Mouse (Mus musculus) liver, embryonic 16.5 days (tissue): ENCODE results near the gene Wdr46. TPM values are rescaled to one million over a fixed set of nuclear protein-coding genes. Genes with fewer than 3 reads are reported as not detected.
A peak's percentile ranks its signal among the peaks of the same experiment; 100 is the strongest.

Experiments used
- ATAC-seq: fragments of 200-750 bp; cut with Nextera tagmentation; 2 replicates; pipeline ENCODE4 v1.8.0; 2017; ENCODE audit warnings: low read depth, mild to moderate bottlenecking, moderate number of reproducible peaks, moderate library complexity
- H3K27ac ChIP-seq: fragments of 300-500 bp; sonication (generic); 2 replicates; pipeline ENCODE4 v1.5.1; 2014; ENCODE audit warnings: mild to moderate bottlenecking, low read length
- H3K27me3 ChIP-seq: fragments of 300-500 bp; sonication (generic); 2 replicates; pipeline ENCODE4 v1.6.1; 2014; ENCODE audit warnings: low read depth, low read length, mixed read lengths; ENCODE audit not compliant: control insufficient read depth, insufficient read depth
- H3K36me3 ChIP-seq: fragments of 300-500 bp; sonication (generic); 2 replicates; pipeline ENCODE4 v1.6.1; 2014; ENCODE audit warnings: mild to moderate bottlenecking; ENCODE audit not compliant: control insufficient read depth, insufficient read depth
- H3K4me1 ChIP-seq: fragments of 300-500 bp; sonication (generic); 2 replicates; pipeline ENCODE4 v1.6.1; 2014; ENCODE audit warnings: low read depth, low read length, mixed read lengths; ENCODE audit not compliant: control insufficient read depth
- H3K4me2 ChIP-seq: fragments of 300-500 bp; sonication (generic); 2 replicates; pipeline ENCODE4 v1.6.1; 2014; ENCODE audit warnings: low read depth, low read length, mixed read lengths
- H3K4me3 ChIP-seq: fragments of 300-500 bp; sonication (generic); 2 replicates; pipeline ENCODE4 v1.5.1; 2014; ENCODE audit warnings: low read depth, mild to moderate bottlenecking, low read length
- H3K9ac ChIP-seq: fragments of 300-500 bp; sonication (generic); 2 replicates; pipeline ENCODE4 v1.6.1; 2014; ENCODE audit warnings: low read depth, low read length
- H3K9me3 ChIP-seq: fragments of 300-500 bp; sonication (generic); replicated peaks from 2 replicates; pipeline ENCODE4 v1.6.1; 2016; ENCODE audit warnings: low read length; ENCODE audit not compliant: control insufficient read depth
- WGBS: fragments of 180-500 bp; shearing (Covaris S2); extraction: QIAGEN DNeasy Blood & Tissue Kit; methylation state at CpG from one replicate; pipeline ENCODE4 v1.1.7; 2014; ENCODE audit not compliant: insufficient replicate concordance; 5-methylcytosine and 5-hydroxymethylcytosine counted together
- polyA plus RNA-seq: library from polyadenylated mRNA; unstranded; fragments of >200 nt; fragmentation: Nextera tagmentation; extraction: Ambion mirVana; gene quantifications from 2 replicates; pipeline ENCODE4 v1.2.1, GENCODE M21; 2015

Wdr46 gene
- polyA plus RNA-seq, 1 experiment from 2014 or later, result 12.2 TPM

- H3K4me1 ChIP-seq, result peaks cover 36% of the 10 kb centered on the region
- peak overlapping the region; percentile 71 for H3K4me3 ChIP-seq
- peak overlapping the region; percentile 77 for H3K27ac ChIP-seq
- peaks cover 17% of the 10 kb centered on the region for H3K9me3 ChIP-seq
- H3K36me3 ChIP-seq, result peaks cover 41% of the 10 kb centered on the region
- no peak for ATAC-seq
- peak overlapping the region; percentile 79 for H3K4me2 ChIP-seq
- H3K27me3 ChIP-seq, result no peaks in the 10 kb centered on the region
- H3K9ac ChIP-seq, result peak overlapping the region; percentile 68
- WGBS, result 2% methylated on average over 13 of the region's 20 CpGs
Measured at GRCm38 (mm10) chr17:33916294-33916693, 24.2 kb upstream of the Wdr46 start.

- Histone ChIP-seq H3K36me3 (peaks cover 33% of the 10 kb centered on the region), H3K4me1 (peaks cover 36% of the 10 kb centered on the region), H3K4me3 (peak overlapping the region; percentile 71), H3K9me3 (peaks cover 17% of the 10 kb centered on the region), H3K4me2 (peak overlapping the region; percentile 79), H3K27ac (no peak overlapping the region), H3K27me3 (no peaks in the 10 kb centered on the region), H3K9ac (no peak overlapping the region; the same call in 1 of the 2 replicates)
- 82% methylated on average over 31 of the region's 31 CpGs for whole genome bisulfite sequencing
- no peak for ATAC-seq
Measured at GRCm38 (mm10) chr17:33916847-33917655, 23.4 kb upstream of the Wdr46 start.

GRCm38 (mm10) chr17:33917656-33918292 is 22.7 kb upstream of the Wdr46 start:
- Histone ChIP-seq H3K4me3 (no peak overlapping the region), H3K4me2 (no peak overlapping the region), H3K9ac (no peak overlapping the region), H3K36me3 (peaks cover 28% of the 10 kb centered on the region), H3K27ac (peak overlapping the region; percentile 93; the same call in 1 of the 2 replicates), H3K27me3 (no peaks in the 10 kb centered on the region), H3K9me3 (peaks cover 17% of the 10 kb centered on the region), H3K4me1 (peaks cover 36% of the 10 kb centered on the region)
- no peak for ATAC-seq
- WGBS, result 84% methylated on average over 18 of the region's 18 CpGs

- 54% methylated on average over 37 of the region's 37 CpGs for WGBS
- Histone ChIP-seq H3K9ac (peak overlapping the region; percentile 85), H3K36me3 (peaks cover 24% of the 10 kb centered on the region), H3K4me3 (peak overlapping the region; percentile 86), H3K27me3 (no peaks in the 10 kb centered on the region), H3K27ac (peak overlapping the region; percentile 93), H3K4me1 (peaks cover 36% of the 10 kb centered on the region), H3K4me2 (peak overlapping the region; percentile 93), H3K9me3 (peaks cover 17% of the 10 kb centered on the region)
- no peak for ATAC-seq
Measured at GRCm38 (mm10) chr17:33918293-33919203, 21.9 kb upstream of the Wdr46 start.

GRCm38 (mm10) chr17:33919351-33920281 is 20.8 kb upstream of the Wdr46 start:
- Histone ChIP-seq H3K9ac (peak overlapping the region; percentile 85), H3K4me3 (peak overlapping the region; percentile 86), H3K27me3 (no peaks in the 10 kb centered on the region), H3K4me1 (peaks cover 38% of the 10 kb centered on the region), H3K9me3 (peaks cover 17% of the 10 kb centered on the region), H3K27ac (peak overlapping the region; percentile 93), H3K4me2 (peak overlapping the region; percentile 93), H3K36me3 (peaks cover 16% of the 10 kb centered on the region)
- WGBS, result under 1% methylated on average over 52 of the region's 52 CpGs
- peak; percentile 57 for ATAC-seq

- ATAC-seq, result peak; percentile 25
- under 1% methylated on average over 36 of the region's 36 CpGs for WGBS
- peak overlapping the region; percentile 86 for H3K4me3 ChIP-seq
- H3K9ac ChIP-seq, result peak overlapping the region; percentile 85
- H3K4me2 ChIP-seq, result peak overlapping the region; percentile 93
- H3K4me1 ChIP-seq, result peaks cover 31% of the 10 kb centered on the region
- H3K27me3 ChIP-seq, result no peaks in the 10 kb centered on the region
- peaks cover 16% of the 10 kb centered on the region for H3K36me3 ChIP-seq
- peaks cover 17% of the 10 kb centered on the region for H3K9me3 ChIP-seq
- peak overlapping the region; percentile 93 for H3K27ac ChIP-seq
Measured at GRCm38 (mm10) chr17:33920282-33921097, 20.0 kb upstream of the Wdr46 start.

GRCm38 (mm10) chr17:33921361-33921760 is 19.1 kb upstream of the Wdr46 start:
- H3K27me3 ChIP-seq, result no peaks in the 10 kb centered on the region

More at GRCm38 (mm10) chr17:33921361-33921760, 19.1 kb upstream of the Wdr46 start:
- Histone ChIP-seq H3K9me3 (peaks cover 17% of the 10 kb centered on the region), H3K4me3 (no peak overlapping the region), H3K27ac (no peak overlapping the region), H3K4me1 (peaks cover 30% of the 10 kb centered on the region), H3K4me2 (no peak overlapping the region), H3K36me3 (peaks cover 16% of the 10 kb centered on the region), H3K9ac (no peak overlapping the region)
- ATAC-seq, result no peak
- WGBS, result 72% methylated on average over 7 of the region's 7 CpGs
